ENCODE assay signal across 13 mouse cellular contexts in genomic region chr9:56890522-56891250, GRCm38 (mm10). TPM values are rescaled to one million over a fixed set of nuclear protein-coding genes. Genes with fewer than 3 reads are reported as not detected.
A peak's percentile ranks its signal among the peaks of the same experiment; 100 is the strongest.
DNase-seq lines count a peak whose midpoint lies in the region; ATAC-seq lines count a peak whose summit lies in the region.
"Had no signal": no experiment of that assay in that cellular context is flagged by ENCODE, and none has a peak within 500 bp of the region (broad histone marks: within the 10 kb centered on the region; RNA-seq: fewer than 3 reads in every experiment).

No protein-coding gene starts in this region.

- 63% methylated on average over 11 of the region's 11 CpGs for WGBS in forebrain, embryonic 15.5 days
- 72% methylated on average over 11 of the region's 11 CpGs for WGBS in forebrain, embryonic 16.5 days
- 72% methylated on average over 11 of the region's 11 CpGs for WGBS in hindbrain, embryonic 14.5 days
- WGBS in hindbrain, embryonic 12.5 days = 70% methylated on average over 11 of the region's 11 CpGs
- 73% methylated on average over 11 of the region's 11 CpGs for WGBS in neural tube, embryonic 15.5 days

- no peak for ATAC-seq in forebrain, embryonic 15.5 days (replicated peaks)
- ATAC-seq in forebrain, embryonic 16.5 days = no peak
- no peak for ATAC-seq in hindbrain, embryonic 14.5 days (ENCODE audit: low FRiP score)
- ATAC-seq in hindbrain, embryonic 12.5 days (ENCODE audit: low FRiP score) = no peak
- no peak for ATAC-seq in neural tube, embryonic 15.5 days (ENCODE audit: low FRiP score)
- no peak for ATAC-seq in frontal cortex, adult (ENCODE audit: low TSS enrichment)

- H3K4me1 ChIP-seq in forebrain, embryonic 15.5 days = peaks cover 15% of the 10 kb centered on the region
- peaks cover 7% of the 10 kb centered on the region for H3K4me1 ChIP-seq in forebrain, embryonic 16.5 days (replicated peaks; ENCODE audit: control insufficient read depth, insufficient read depth, low read length)
- peaks cover 9% of the 10 kb centered on the region; the same call in 1 of the 2 replicates for H3K4me1 ChIP-seq in hindbrain, embryonic 14.5 days (replicated peaks; ENCODE audit: control insufficient read depth, insufficient read depth, low read length)
- peaks cover 19% of the 10 kb centered on the region for H3K4me1 ChIP-seq in hindbrain, embryonic 12.5 days
- peaks cover 25% of the 10 kb centered on the region for H3K4me1 ChIP-seq in neural tube, embryonic 15.5 days

- no peaks in the 10 kb centered on the region for H3K36me3 ChIP-seq in forebrain, embryonic 15.5 days
- H3K36me3 ChIP-seq in forebrain, embryonic 16.5 days (ENCODE audit: control insufficient read depth, insufficient read depth) = no peaks in the 10 kb centered on the region
- H3K36me3 ChIP-seq in hindbrain, embryonic 14.5 days (replicated peaks; ENCODE audit: control insufficient read depth, insufficient read depth) = no peaks in the 10 kb centered on the region
- H3K36me3 ChIP-seq in hindbrain, embryonic 12.5 days = no peaks in the 10 kb centered on the region
- no peaks in the 10 kb centered on the region for H3K36me3 ChIP-seq in neural tube, embryonic 15.5 days
- H3K36me3 ChIP-seq: hindbrain, embryonic 15.5 days; midbrain, embryonic 10.5 days had no signal

- no peaks in the 10 kb centered on the region for H3K9me3 ChIP-seq in forebrain, embryonic 15.5 days
- H3K9me3 ChIP-seq in forebrain, embryonic 16.5 days (ENCODE audit: control insufficient read depth, low read length) = no peaks in the 10 kb centered on the region
- H3K9me3 ChIP-seq in hindbrain, embryonic 14.5 days (ENCODE audit: control insufficient read depth, low read length) = no peaks in the 10 kb centered on the region
- no peaks in the 10 kb centered on the region for H3K9me3 ChIP-seq in hindbrain, embryonic 12.5 days (replicated peaks)
- H3K9me3 ChIP-seq in neural tube, embryonic 15.5 days (replicated peaks) = no peaks in the 10 kb centered on the region
- H3K9me3 ChIP-seq: hindbrain, embryonic 15.5 days; midbrain, embryonic 10.5 days had no signal

- no peak overlapping the region for H3K4me3 ChIP-seq in forebrain, embryonic 15.5 days
- no peak overlapping the region for H3K4me3 ChIP-seq in forebrain, embryonic 16.5 days (replicated peaks; ENCODE audit: low read length)
- no peak overlapping the region for H3K4me3 ChIP-seq in hindbrain, embryonic 14.5 days (replicated peaks; ENCODE audit: low read length)
- no peak overlapping the region for H3K4me3 ChIP-seq in hindbrain, embryonic 12.5 days
- no peak overlapping the region for H3K4me3 ChIP-seq in neural tube, embryonic 15.5 days (replicated peaks)
- H3K4me3 ChIP-seq: erythroblast, embryonic 14.5 days had no signal

- no peaks in the 10 kb centered on the region for H3K27me3 ChIP-seq in forebrain, embryonic 15.5 days
- H3K27me3 ChIP-seq in forebrain, embryonic 16.5 days (replicated peaks; ENCODE audit: control insufficient read depth, insufficient read depth, low read length) = no peaks in the 10 kb centered on the region
- peaks cover 4% of the 10 kb centered on the region; the same call in 1 of the 2 replicates for H3K27me3 ChIP-seq in hindbrain, embryonic 14.5 days (ENCODE audit: control insufficient read depth, insufficient read depth, low read length)
- peaks cover 12% of the 10 kb centered on the region for H3K27me3 ChIP-seq in hindbrain, embryonic 12.5 days
- H3K27me3 ChIP-seq in neural tube, embryonic 15.5 days (replicated peaks) = peaks cover 7% of the 10 kb centered on the region

- no peak for DNase-seq in hindbrain, embryonic 14.5 days (ENCODE audit: low spot score)
- DNase-seq in neural tube, embryonic 10.5 days (ENCODE audit: extremely low spot score, low spot score) = no peak
- DNase-seq in spleen, postnatal 36 days (ENCODE audit: low spot score in 2 of 2) = no peak

- no peak overlapping the region for H3K4me2 ChIP-seq in forebrain, embryonic 15.5 days (replicated peaks)
- H3K4me2 ChIP-seq in forebrain, embryonic 16.5 days (ENCODE audit: low read length) = no peak overlapping the region; the same call in 1 of the 2 replicates
- H3K4me2 ChIP-seq in hindbrain, embryonic 14.5 days (replicated peaks) = peak overlapping the region; percentile 56; the same call in 1 of the 2 replicates
- H3K4me2 ChIP-seq in hindbrain, embryonic 12.5 days (replicated peaks) = no peak overlapping the region
- H3K4me2 ChIP-seq in neural tube, embryonic 15.5 days = peak overlapping the region; percentile 62; the same call in 1 of the 2 replicates

- H3K9ac ChIP-seq in forebrain, embryonic 15.5 days (replicated peaks) = peak overlapping the region; percentile 42; the same call in 1 of the 2 replicates
- no peak overlapping the region; the same call in 1 of the 2 replicates for H3K9ac ChIP-seq in forebrain, embryonic 16.5 days (replicated peaks; ENCODE audit: low read depth, low read length)
- no peak overlapping the region for H3K9ac ChIP-seq in hindbrain, embryonic 14.5 days
- H3K9ac ChIP-seq in hindbrain, embryonic 12.5 days = no peak overlapping the region
- H3K9ac ChIP-seq in neural tube, embryonic 15.5 days (replicated peaks) = 0 out of 2 replicates have a peak overlapping the region, but pooled peaks have one; percentile 27
- H3K9ac ChIP-seq: liver, embryonic 14.5 days had no signal

- no peak overlapping the region for H3K27ac ChIP-seq in forebrain, embryonic 15.5 days (replicated peaks)
- no peak overlapping the region for H3K27ac ChIP-seq in forebrain, embryonic 16.5 days (ENCODE audit: low read length)
- no peak overlapping the region for H3K27ac ChIP-seq in hindbrain, embryonic 14.5 days
- H3K27ac ChIP-seq in hindbrain, embryonic 12.5 days = no peak overlapping the region
- no peak overlapping the region for H3K27ac ChIP-seq in neural tube, embryonic 15.5 days (replicated peaks)
- H3K27ac ChIP-seq: hindbrain, embryonic 15.5 days; liver, embryonic 14.5 days had no signal

RNA-seq across cellular contexts. Expression of gene Cspg4, which starts 25.9 kb away (rescaled TPM):
- 5.1 and 6.0 TPM in 2 replicates for polyA plus RNA-seq in forebrain, embryonic 15.5 days (2015; fragmentation: Nextera tagmentation; extraction: Ambion mirVana)
- 7.2 and 8.0 TPM in 2 replicates for polyA plus RNA-seq in forebrain, embryonic 16.5 days (2015; fragmentation: Nextera tagmentation; extraction: Ambion mirVana)
- polyA plus RNA-seq in hindbrain, embryonic 14.5 days (2014; fragmentation: Nextera tagmentation; extraction: Ambion mirVana) = 5.5 and 6.8 TPM in 2 replicates
- 6.8 and 8.9 TPM in 2 replicates for polyA plus RNA-seq in hindbrain, embryonic 12.5 days (2016; fragmentation: Nextera tagmentation; extraction: Ambion mirVana)
- 10.5 and 13.1 TPM in 2 replicates for polyA plus RNA-seq in neural tube, embryonic 15.5 days (2015; fragmentation: Nextera tagmentation; extraction: Ambion mirVana)
- polyA plus RNA-seq: erythroblast, embryonic 14.5 days had no signal

RNA-seq across cellular contexts. Expression of gene Odf3l1, which starts 26.2 kb away (rescaled TPM):
- polyA plus RNA-seq in forebrain, embryonic 15.5 days (2015; fragmentation: Nextera tagmentation; extraction: Ambion mirVana) = not detected in 2 replicates
- not detected in 2 replicates for polyA plus RNA-seq in forebrain, embryonic 16.5 days (2015; fragmentation: Nextera tagmentation; extraction: Ambion mirVana)
- not detected in 2 replicates for polyA plus RNA-seq in hindbrain, embryonic 14.5 days (2014; fragmentation: Nextera tagmentation; extraction: Ambion mirVana)
- 0.29 and 0.54 TPM in 2 replicates for polyA plus RNA-seq in hindbrain, embryonic 12.5 days (2016; fragmentation: Nextera tagmentation; extraction: Ambion mirVana)
- polyA plus RNA-seq in neural tube, embryonic 15.5 days (2015; fragmentation: Nextera tagmentation; extraction: Ambion mirVana) = 0.28 and 0.40 TPM in 2 replicates
- polyA plus RNA-seq: erythroblast, embryonic 14.5 days; liver, embryonic 14.5 days; midbrain, embryonic 10.5 days; neural tube, embryonic 11.5 days had no signal

RNA-seq across cellular contexts. Expression of gene Snx33, which starts 37.5 kb away (rescaled TPM):
- 2.5 and 3.2 TPM in 2 replicates for polyA plus RNA-seq in forebrain, embryonic 15.5 days (2015; fragmentation: Nextera tagmentation; extraction: Ambion mirVana)
- 2.2 and 3.1 TPM in 2 replicates for polyA plus RNA-seq in forebrain, embryonic 16.5 days (2015; fragmentation: Nextera tagmentation; extraction: Ambion mirVana)
- 2.1 and 2.4 TPM in 2 replicates for polyA plus RNA-seq in hindbrain, embryonic 14.5 days (2014; fragmentation: Nextera tagmentation; extraction: Ambion mirVana)
- 7.2 and 7.3 TPM in 2 replicates for polyA plus RNA-seq in hindbrain, embryonic 12.5 days (2016; fragmentation: Nextera tagmentation; extraction: Ambion mirVana)
- polyA plus RNA-seq in neural tube, embryonic 15.5 days (2015; fragmentation: Nextera tagmentation; extraction: Ambion mirVana) = 2.2 and 3.2 TPM in 2 replicates
- polyA plus RNA-seq: erythroblast, embryonic 14.5 days had no signal

RNA-seq across cellular contexts. Expression of gene Imp3, which starts 46.6 kb away (rescaled TPM):
- 79.2 and 85.0 TPM in 2 replicates for polyA plus RNA-seq in forebrain, embryonic 15.5 days (2015; fragmentation: Nextera tagmentation; extraction: Ambion mirVana)
- 79.4 and 81.1 TPM in 2 replicates for polyA plus RNA-seq in forebrain, embryonic 16.5 days (2015; fragmentation: Nextera tagmentation; extraction: Ambion mirVana)
- polyA plus RNA-seq in hindbrain, embryonic 14.5 days (2014; fragmentation: Nextera tagmentation; extraction: Ambion mirVana) = 73.4 and 78.1 TPM in 2 replicates
- 60.9 and 62.7 TPM in 2 replicates for polyA plus RNA-seq in hindbrain, embryonic 12.5 days (2016; fragmentation: Nextera tagmentation; extraction: Ambion mirVana)
- polyA plus RNA-seq in neural tube, embryonic 15.5 days (2015; fragmentation: Nextera tagmentation; extraction: Ambion mirVana) = 73.7 and 77.5 TPM in 2 replicates

RNA-seq across cellular contexts. Expression of gene Snupn, which starts 60.0 kb away (rescaled TPM):
- 29.5 and 31.9 TPM in 2 replicates for polyA plus RNA-seq in forebrain, embryonic 15.5 days (2015; fragmentation: Nextera tagmentation; extraction: Ambion mirVana)
- 34.0 and 35.3 TPM in 2 replicates for polyA plus RNA-seq in forebrain, embryonic 16.5 days (2015; fragmentation: Nextera tagmentation; extraction: Ambion mirVana)
- 23.4 and 26.0 TPM in 2 replicates for polyA plus RNA-seq in hindbrain, embryonic 14.5 days (2014; fragmentation: Nextera tagmentation; extraction: Ambion mirVana)
- 24.7 and 25.3 TPM in 2 replicates for polyA plus RNA-seq in hindbrain, embryonic 12.5 days (2016; fragmentation: Nextera tagmentation; extraction: Ambion mirVana)
- polyA plus RNA-seq in neural tube, embryonic 15.5 days (2015; fragmentation: Nextera tagmentation; extraction: Ambion mirVana) = 28.3 and 29.6 TPM in 2 replicates
- polyA plus RNA-seq: erythroblast, embryonic 14.5 days had no signal

Comparison
In these comparisons a context has a peak if more than half of its experiments do, and no peak if none do; other contexts are left out.
1. H3K4me2 ChIP-seq: peak in hindbrain, embryonic 14.5 days (single experiment) and neural tube, embryonic 15.5 days (single experiment); none in forebrain, embryonic 15.5 days (single experiment), forebrain, embryonic 16.5 days (single experiment) and hindbrain, embryonic 12.5 days (single experiment).
2. H3K9ac ChIP-seq: peak in forebrain, embryonic 15.5 days (single experiment) and neural tube, embryonic 15.5 days (single experiment); none in forebrain, embryonic 16.5 days (single experiment), hindbrain, embryonic 14.5 days (single experiment) and hindbrain, embryonic 12.5 days (single experiment).